Mouse (Mus musculus) kidney, adult 2 months (tissue): ENCODE results near the gene Rpl18.

Experiments
- CTCF ChIP-seq: fragments of 200-500 bp; conservative IDR thresholded peaks from 2 replicates; pipeline ENCODE4 v1.5.1; 2011; ENCODE audit warnings: low read depth, mild to moderate bottlenecking, control low read depth, low read length, moderate library complexity, mixed read lengths; ENCODE audit not compliant: insufficient read depth, insufficient read length
- POLR2A ChIP-seq: fragments of 200-500 bp; IDR thresholded peaks from one replicate; pipeline ENCODE4 v1.6.1; 2011; ENCODE audit warnings: low read depth, low read length, control low read depth

- no peak for TF ChIP-seq POLR2A
- TF ChIP-seq CTCF: no peak
These were observed 47.5 kb upstream of the Rpl18 start for GRCm38 (mm10) chr7:45667761-45668160.
